Mouse (Mus musculus) spleen, adult 18-20 months (tissue): ENCODE measurements at regions not wholly inside any gene's neighbourhood (a gene's known extent, or its start where the extent isn't known, plus 50 kb on each side); places are given as distances from the start of the nearest gene placed in this dataset.

ENCODE experiments used
- DNase-seq, 2 experiments: peaks; one replicate each; pipeline ENCODE4 v3.0.0; 2022; ENCODE audit warnings: mixed read lengths in 2 of 2

DNA sequence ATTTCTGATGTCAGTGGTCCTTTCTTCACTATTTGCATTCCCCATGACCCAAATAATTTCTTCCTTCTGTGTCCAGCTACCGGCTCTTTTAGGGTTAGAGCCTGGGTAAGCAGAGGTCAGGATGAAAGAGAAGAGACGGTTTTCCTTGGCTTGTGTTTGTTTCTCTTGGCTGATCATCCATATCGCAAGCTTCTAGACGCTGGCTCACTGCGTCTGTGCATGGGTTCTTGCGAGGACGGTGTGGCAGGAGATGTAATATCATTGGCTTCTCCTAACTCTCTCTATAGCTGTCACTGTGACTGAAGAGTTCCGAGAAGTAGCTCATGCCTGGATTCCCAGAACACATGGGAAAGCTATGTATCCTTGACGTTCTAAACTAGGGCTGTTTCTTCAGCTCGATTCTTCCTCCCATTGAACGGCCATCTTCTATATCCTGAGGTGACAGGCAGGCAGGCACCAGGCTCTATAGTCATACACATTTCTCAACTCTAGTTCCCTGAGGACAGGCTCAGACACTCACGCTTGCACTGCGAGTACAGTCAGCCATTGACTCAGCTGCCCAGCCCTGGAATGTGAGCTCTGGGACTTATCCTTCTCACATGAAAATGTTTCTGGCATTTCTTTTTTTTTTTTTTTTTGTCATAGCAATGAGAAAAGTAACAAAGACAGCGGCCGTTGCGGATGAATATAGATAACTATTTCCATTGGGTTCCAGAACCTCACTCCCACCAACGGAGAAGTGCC lies 85.0 kb downstream of the Bach1 start:
- DNase-seq, result no peak

DNA sequence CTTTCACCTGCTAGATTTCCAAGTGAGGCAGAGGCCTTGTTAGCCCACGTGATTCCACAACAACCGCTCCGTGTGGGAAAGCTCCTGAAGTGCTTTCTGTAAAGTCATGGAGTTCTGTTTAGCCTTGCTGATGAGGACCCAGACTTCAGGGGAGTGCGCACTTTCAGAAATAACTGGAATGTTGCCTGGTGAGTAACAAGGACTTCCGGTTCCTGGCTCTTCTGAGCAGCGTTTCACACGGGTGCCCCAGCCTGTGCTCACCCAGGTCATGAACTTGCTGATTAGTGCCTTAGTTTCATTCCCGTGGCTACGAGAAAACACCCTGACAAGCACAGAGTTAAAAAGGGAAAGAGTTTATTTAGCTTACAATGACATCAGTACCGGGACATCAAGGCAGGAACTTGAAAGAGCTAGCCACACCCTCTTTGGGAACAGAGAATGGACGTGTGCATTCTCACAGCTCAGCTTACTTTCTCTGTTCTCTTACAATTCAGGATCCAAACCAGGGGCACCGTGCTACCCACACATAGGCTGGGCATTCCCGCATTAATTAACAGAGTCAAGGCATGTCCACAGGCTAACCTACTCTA lies 85.8 kb downstream of the Bach1 start:
- DNase-seq, result no peak

DNA sequence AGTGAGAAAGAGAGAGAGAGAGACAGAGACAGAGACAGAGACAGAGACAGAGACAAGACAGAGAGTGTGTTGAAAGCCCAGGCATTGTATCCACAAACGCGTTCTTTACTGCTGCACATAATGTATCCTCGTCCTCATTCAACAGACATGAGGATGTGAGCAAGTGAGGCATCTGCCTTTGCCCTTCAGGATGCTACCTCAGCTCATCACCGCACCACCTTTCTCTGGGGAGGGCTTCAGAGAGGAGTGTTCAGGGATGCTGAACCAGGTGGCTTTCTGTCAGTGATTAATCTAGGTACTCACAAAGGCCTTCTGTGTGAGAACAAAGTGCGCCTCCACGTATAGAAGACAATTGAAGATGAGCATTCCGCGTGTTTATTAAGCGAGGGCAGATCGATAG lies 90.8 kb downstream of the Bach1 start:
- no peak for DNase-seq

DNA sequence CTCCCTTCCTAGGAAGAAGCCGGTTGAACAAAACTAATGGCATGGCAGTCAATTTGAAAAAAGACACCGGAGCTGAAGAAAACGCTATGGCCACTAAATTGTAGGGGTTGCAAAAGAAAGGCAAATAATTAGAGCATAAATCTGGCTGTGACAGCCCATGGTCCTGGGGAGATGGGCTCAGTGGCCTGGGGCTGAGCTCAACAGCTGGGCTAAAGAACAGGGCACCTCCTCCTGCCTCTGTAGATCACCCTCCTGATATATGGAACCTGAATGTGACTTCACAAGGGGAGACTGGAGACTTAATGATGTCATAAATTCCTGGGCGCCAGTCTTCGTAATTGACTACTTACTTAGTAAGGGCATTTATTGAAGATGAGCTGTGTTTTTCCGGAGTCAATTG lies 91.2 kb downstream of the Bach1 start:
- no peak for DNase-seq

DNA sequence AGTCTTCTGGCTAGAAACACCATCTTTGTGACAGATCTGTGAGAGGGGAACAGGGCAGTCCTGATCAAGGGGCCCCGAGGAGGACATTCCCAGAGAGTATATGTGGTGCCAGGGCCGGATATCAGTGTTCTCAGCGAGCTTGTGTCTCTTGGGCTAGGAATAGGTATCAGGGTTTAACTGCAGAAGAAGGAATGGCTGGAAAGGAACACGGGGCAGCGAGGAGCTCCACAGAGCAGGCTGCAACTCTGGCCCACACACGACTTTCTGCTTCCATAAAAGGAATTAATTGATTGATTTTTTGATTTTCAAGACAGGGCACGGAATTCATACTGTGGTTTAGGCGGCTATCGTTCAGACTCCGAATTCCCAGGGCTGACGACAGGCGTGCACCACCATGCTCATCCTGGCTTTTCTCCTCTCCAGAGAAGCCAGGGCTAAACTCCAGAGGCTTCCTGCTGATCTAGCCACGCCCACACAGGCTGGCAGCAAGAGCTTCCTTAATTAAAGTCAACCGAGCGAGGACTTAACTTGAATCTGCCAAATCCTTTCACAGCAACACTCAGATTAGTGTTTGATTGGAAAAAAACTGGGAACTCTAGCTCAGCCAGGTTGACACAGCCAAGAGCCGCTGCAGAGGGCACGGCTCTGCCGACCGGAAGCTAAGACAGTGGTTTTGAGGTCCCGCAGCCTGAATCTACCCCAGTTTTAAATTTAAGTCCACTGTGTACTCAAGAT lies 97.9 kb downstream of the Bach1 start:
- peak in 1 of 2 experiments; percentile 5 for DNase-seq

DNA sequence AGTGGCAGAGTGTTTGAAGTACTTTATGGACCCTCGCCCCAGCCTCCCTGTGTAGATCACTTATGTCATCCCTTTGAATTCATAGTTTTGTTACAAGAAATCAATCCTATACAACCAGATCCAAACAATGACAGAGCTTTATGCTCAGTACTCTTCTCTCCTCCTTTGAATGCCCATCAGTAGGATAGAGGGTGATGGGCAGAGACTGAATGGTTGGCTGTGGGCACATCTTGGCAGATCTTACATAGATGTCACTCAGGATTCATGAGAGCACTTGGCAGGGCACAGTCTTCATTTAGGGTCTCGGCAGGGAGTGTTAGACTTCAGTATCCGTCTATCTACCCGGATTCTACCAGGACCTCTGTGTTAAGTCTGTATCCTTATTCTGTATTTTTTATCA lies 103.6 kb downstream of the Bach1 start:
- no peak for DNase-seq

DNA sequence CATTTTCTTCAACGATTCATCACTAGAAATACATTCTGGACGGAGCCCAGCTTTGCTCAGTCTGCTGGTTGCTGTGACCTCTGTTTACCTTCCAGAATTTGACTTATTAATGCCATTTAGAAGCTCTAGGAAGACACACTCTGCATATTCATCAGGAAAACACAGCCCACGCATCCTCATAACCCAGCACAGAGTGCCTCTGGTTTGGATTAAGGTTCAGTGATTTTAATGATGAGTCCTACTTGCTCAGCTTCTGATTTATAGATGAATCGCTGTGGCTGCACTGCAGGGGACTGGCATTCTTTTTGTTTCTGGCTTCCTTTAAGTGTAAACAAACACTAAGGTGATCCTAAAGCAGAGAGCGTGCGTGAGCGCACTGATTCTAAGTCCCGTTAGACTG lies 118.8 kb downstream of the Bach1 start:
- DNase-seq, result no peak

DNA sequence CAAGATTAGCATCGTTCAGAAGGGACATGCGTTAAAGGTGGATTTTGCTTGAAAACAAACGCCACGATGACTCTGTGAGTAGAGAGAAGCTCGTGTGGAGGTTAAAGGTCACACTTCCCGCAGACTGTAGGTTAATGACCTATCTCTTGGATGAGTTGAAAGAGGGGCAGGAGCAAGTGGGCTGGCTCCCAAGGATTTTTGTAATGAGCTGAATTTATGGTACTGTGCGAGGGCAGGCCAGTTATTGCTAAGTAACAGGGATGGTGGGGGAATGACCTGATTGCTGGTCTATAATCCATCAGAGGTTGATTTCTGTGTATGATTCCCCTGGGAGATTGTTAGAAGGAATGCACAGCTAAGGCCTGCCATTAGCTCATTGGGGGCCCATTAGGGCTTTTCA lies 135.6 kb downstream of the Bach1 start:
- no peak for DNase-seq

DNA sequence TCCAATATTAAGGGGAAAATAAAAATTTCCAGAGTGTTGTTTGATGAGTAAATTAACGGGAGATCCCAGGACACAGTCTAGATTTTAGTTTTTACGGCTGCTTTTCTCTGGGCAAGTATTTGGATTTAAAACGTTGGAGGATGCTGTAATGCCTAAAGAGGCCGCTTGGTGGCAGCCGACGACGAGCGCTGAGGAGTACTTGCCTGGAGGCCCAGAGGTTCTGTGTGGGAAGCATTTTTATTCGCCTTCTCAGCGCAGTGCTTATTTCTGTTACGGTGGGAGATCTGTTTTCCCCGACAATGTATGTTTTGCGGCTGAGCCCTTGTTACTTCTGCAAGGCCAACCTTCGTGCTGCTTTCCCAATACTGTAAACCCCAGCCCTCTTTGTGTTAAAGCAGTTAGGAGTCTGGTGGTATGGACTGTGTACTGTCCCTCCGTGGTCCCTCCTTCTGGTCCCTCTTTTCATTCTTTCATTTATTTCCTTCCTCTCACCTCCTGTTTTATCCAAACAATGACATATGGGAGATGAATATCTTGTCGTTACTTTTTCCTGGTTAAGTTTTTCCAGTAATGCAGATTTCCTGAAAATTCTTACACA lies 142.3 kb downstream of the Bach1 start:
- DNase-seq, result peak; percentile 10 to 52
